ENCODE assay signal across 12 mouse cellular contexts in the genomic region with DNA sequence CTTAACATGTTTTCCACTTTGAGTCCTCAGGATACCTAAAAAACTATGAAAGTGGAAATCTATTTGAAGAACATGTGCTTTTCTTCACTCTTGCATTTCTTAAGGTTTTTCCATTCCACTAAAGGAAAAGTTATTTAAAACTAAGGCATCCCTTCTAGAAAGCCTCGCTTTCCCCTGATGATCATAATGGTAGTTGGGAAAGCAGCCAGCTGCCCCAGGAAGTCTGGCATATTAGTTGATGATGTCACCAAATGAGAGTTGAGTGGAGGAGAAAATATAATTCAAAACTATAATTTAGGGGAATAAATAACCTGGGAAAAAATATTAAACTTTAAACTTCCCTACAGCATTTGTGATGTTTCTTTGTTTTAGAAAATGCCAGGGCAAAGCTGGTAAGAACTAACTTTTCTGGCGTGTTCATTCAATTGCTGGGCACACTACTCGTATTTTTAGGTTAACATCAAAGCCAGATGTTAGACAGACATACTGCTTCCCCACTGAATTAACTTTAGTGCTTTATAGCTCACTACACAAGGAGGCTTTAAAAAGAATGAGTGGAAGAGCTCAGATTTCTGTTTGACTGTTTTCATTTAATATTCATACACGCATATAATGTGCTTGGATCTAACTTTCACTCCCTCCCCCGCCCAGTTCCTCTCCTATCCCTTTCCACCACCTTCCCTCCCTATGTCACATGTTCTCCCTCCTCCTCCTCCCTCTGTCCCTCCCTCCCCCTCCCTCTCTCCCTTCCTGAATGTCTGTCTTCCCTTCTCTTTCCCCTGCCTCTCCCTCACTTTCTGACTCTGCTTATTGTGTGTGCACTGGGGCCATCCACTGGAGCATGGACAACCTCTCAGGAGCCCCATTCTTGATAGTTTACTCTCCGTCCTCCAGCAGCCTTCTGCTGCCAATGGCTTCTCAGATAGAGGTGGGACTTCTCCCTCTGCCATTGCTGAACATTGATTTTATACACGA. TPM values are rescaled to one million over a fixed set of nuclear protein-coding genes. Genes with fewer than 3 reads are reported as not detected.
DNase-seq lines count a peak whose midpoint lies in the region; ATAC-seq and TF ChIP-seq lines count a peak whose summit lies in the region.
"Had no signal": no experiment of that assay in that cellular context is flagged by ENCODE, and none has a peak within 500 bp of the region (broad histone marks: within the 10 kb centered on the region; RNA-seq: fewer than 3 reads in every experiment).

No protein-coding gene starts in this region.

- peaks cover 5% of the 10 kb centered on the region; the same call in 1 of the 2 replicates for H3K4me1 ChIP-seq in heart, embryonic 15.5 days (replicated peaks)
- H3K4me1 ChIP-seq in heart, adult 2 months (ENCODE audit: control insufficient read depth, insufficient read depth, low read length) = peaks cover 1% of the 10 kb centered on the region; the same call in 1 of the 2 replicates
- peaks cover 12% of the 10 kb centered on the region; the same call in 1 of the 2 replicates for H3K4me1 ChIP-seq in lung, embryonic 16.5 days (replicated peaks; ENCODE audit: control insufficient read depth, insufficient read depth, low read length)
- peaks cover 8% of the 10 kb centered on the region; the same call in 1 of the 2 replicates for H3K4me1 ChIP-seq in embryonic fibroblast, embryonic 13.5 days (ENCODE audit: control insufficient read depth, insufficient read depth, low read length)
- peaks cover 7% of the 10 kb centered on the region for H3K4me1 ChIP-seq in neural tube, embryonic 15.5 days
- H3K4me1 ChIP-seq in forebrain, embryonic 16.5 days (replicated peaks; ENCODE audit: control insufficient read depth, insufficient read depth, low read length) = no peaks in the 10 kb centered on the region
- H3K4me1 ChIP-seq: forebrain, embryonic 13.5 days; liver, embryonic 12.5 days had no signal

- no peak for TF ChIP-seq EP300 in heart, adult 2 months (IDR thresholded peaks at IDR 0.05; ENCODE audit: insufficient read depth, low read depth, low read length)

- TF ChIP-seq POLR2A in heart, adult 2 months (IDR thresholded peaks at IDR 0.05; ENCODE audit: insufficient read depth, low read depth, low read length) = no peak
- TF ChIP-seq POLR2A in embryonic fibroblast, embryonic 13.5 days (IDR thresholded peaks at IDR 0.05; ENCODE audit: low read depth, low read length) = no peak

- H3K79me2 ChIP-seq in heart, adult 2 months (replicated peaks; ENCODE audit: control insufficient read depth, insufficient read depth, low read length) = no peaks in the 10 kb centered on the region

- no peak for TF ChIP-seq CTCF in heart, adult 2 months (IDR thresholded peaks at IDR 0.05)
- TF ChIP-seq CTCF in embryonic fibroblast, embryonic 13.5 days (IDR thresholded peaks at IDR 0.05; ENCODE audit: borderline replicate concordance, insufficient read depth, low read length) = no peak

- peak overlapping the region; percentile 31; the same call in 1 of the 2 replicates for H3K27ac ChIP-seq in heart, embryonic 15.5 days
- no peak overlapping the region for H3K27ac ChIP-seq in heart, adult 2 months
- H3K27ac ChIP-seq in lung, embryonic 16.5 days (ENCODE audit: low read length) = no peak overlapping the region; the same call in 1 of the 2 replicates
- peak overlapping the region; percentile 84 for H3K27ac ChIP-seq in embryonic fibroblast, embryonic 13.5 days (ENCODE audit: insufficient read depth, low read length)
- no peak overlapping the region for H3K27ac ChIP-seq in neural tube, embryonic 15.5 days (replicated peaks)
- no peak overlapping the region for H3K27ac ChIP-seq in forebrain, embryonic 16.5 days (ENCODE audit: low read length)
- H3K27ac ChIP-seq: forebrain, embryonic 13.5 days; liver, embryonic 12.5 days had no signal

- no peak for DNase-seq in heart, adult 2 months
- DNase-seq in lung, postnatal 25 days (ENCODE audit: low spot score) = no peak

- H3K9ac ChIP-seq in heart, embryonic 15.5 days = no peak overlapping the region
- H3K9ac ChIP-seq in heart, adult 2 months (ENCODE audit: low read depth, low read length) = no peak overlapping the region
- no peak overlapping the region for H3K9ac ChIP-seq in lung, embryonic 16.5 days (ENCODE audit: low read length)
- no peak overlapping the region for H3K9ac ChIP-seq in neural tube, embryonic 15.5 days (replicated peaks)
- no peak overlapping the region for H3K9ac ChIP-seq in forebrain, embryonic 16.5 days (replicated peaks; ENCODE audit: low read depth, low read length)
- H3K9ac ChIP-seq: forebrain, embryonic 13.5 days; liver, embryonic 12.5 days had no signal

- no peaks in the 10 kb centered on the region for H3K27me3 ChIP-seq in heart, embryonic 15.5 days
- no peaks in the 10 kb centered on the region for H3K27me3 ChIP-seq in heart, adult 2 months (ENCODE audit: control insufficient read depth, insufficient read depth, low read length)
- H3K27me3 ChIP-seq in lung, embryonic 16.5 days (ENCODE audit: control insufficient read depth, insufficient read depth, low read depth, low read length) = no peaks in the 10 kb centered on the region
- no peaks in the 10 kb centered on the region for H3K27me3 ChIP-seq in neural tube, embryonic 15.5 days (replicated peaks)
- no peaks in the 10 kb centered on the region for H3K27me3 ChIP-seq in forebrain, embryonic 16.5 days (replicated peaks; ENCODE audit: control insufficient read depth, insufficient read depth, low read length)
- H3K27me3 ChIP-seq: forebrain, embryonic 13.5 days; liver, embryonic 12.5 days had no signal

- WGBS in heart, embryonic 15.5 days = 61% methylated on average over 7 of the region's 7 CpGs
- 50% methylated on average over 7 of the region's 7 CpGs for WGBS in heart, adult 2 months
- WGBS in lung, embryonic 16.5 days = 52% methylated on average over 7 of the region's 7 CpGs
- 57% methylated on average over 7 of the region's 7 CpGs for WGBS in neural tube, embryonic 15.5 days
- WGBS in forebrain, embryonic 16.5 days = 75% methylated on average over 7 of the region's 7 CpGs

- H3K9me3 ChIP-seq in heart, embryonic 15.5 days (replicated peaks) = no peaks in the 10 kb centered on the region
- H3K9me3 ChIP-seq in lung, embryonic 16.5 days (ENCODE audit: control insufficient read depth, low read length) = no peaks in the 10 kb centered on the region
- no peaks in the 10 kb centered on the region for H3K9me3 ChIP-seq in neural tube, embryonic 15.5 days (replicated peaks)
- H3K9me3 ChIP-seq in forebrain, embryonic 16.5 days (ENCODE audit: control insufficient read depth, low read length) = no peaks in the 10 kb centered on the region
- H3K9me3 ChIP-seq: forebrain, embryonic 13.5 days; liver, embryonic 12.5 days had no signal

- intact Hi-C loops in heart, adult 2 months (cut with DNase I) = no loop called here

- H3K4me2 ChIP-seq in heart, embryonic 15.5 days = no peak overlapping the region
- H3K4me2 ChIP-seq in lung, embryonic 16.5 days (ENCODE audit: low read depth, low read length) = no peak overlapping the region
- no peak overlapping the region for H3K4me2 ChIP-seq in neural tube, embryonic 15.5 days
- no peak overlapping the region for H3K4me2 ChIP-seq in forebrain, embryonic 16.5 days (ENCODE audit: low read length)
- H3K4me2 ChIP-seq: forebrain, embryonic 13.5 days; liver, embryonic 12.5 days had no signal

- H3K4me3 ChIP-seq in heart, embryonic 15.5 days = no peak overlapping the region
- no peak overlapping the region for H3K4me3 ChIP-seq in heart, adult 2 months
- H3K4me3 ChIP-seq in lung, embryonic 16.5 days (ENCODE audit: low read length) = no peak overlapping the region
- no peak overlapping the region for H3K4me3 ChIP-seq in embryonic fibroblast, embryonic 13.5 days (ENCODE audit: insufficient read depth, low read length)
- no peak overlapping the region for H3K4me3 ChIP-seq in neural tube, embryonic 15.5 days (replicated peaks)
- H3K4me3 ChIP-seq in forebrain, embryonic 16.5 days (replicated peaks; ENCODE audit: low read length) = no peak overlapping the region
- H3K4me3 ChIP-seq: forebrain, embryonic 13.5 days; liver, embryonic 12.5 days had no signal

- no peaks in the 10 kb centered on the region for H3K36me3 ChIP-seq in heart, embryonic 15.5 days
- H3K36me3 ChIP-seq in heart, adult 2 months (ENCODE audit: control insufficient read depth, insufficient read depth, low read length) = no peaks in the 10 kb centered on the region; the same call in 1 of the 2 replicates
- H3K36me3 ChIP-seq in lung, embryonic 16.5 days (ENCODE audit: control insufficient read depth, insufficient read depth, low read length) = no peaks in the 10 kb centered on the region
- H3K36me3 ChIP-seq in neural tube, embryonic 15.5 days = no peaks in the 10 kb centered on the region
- no peaks in the 10 kb centered on the region for H3K36me3 ChIP-seq in forebrain, embryonic 16.5 days (ENCODE audit: control insufficient read depth, insufficient read depth)
- H3K36me3 ChIP-seq: liver, embryonic 12.5 days had no signal

- ATAC-seq in heart, embryonic 15.5 days (replicated peaks; ENCODE audit: insufficient number of reproducible peaks, insufficient read depth, low FRiP score, low read depth) = no peak
- ATAC-seq in lung, embryonic 16.5 days (ENCODE audit: low read depth) = peak; percentile 49
- peak; percentile 61 for ATAC-seq in neural tube, embryonic 15.5 days (ENCODE audit: low FRiP score)
- ATAC-seq in forebrain, embryonic 16.5 days = no peak
- ATAC-seq: CD4-positive, CD25-positive, alpha-beta regulatory T cell, adult 4 months; forebrain, embryonic 13.5 days; hindbrain, embryonic 16.5 days; liver, embryonic 12.5 days; midbrain, embryonic 16.5 days had no signal

RNA-seq across cellular contexts. Expression of a gene that starts 58.8 kb away (rescaled TPM):
- polyA plus RNA-seq in heart, embryonic 15.5 days (2015; fragmentation: Nextera tagmentation; extraction: Ambion mirVana) = 59.9 and 72.2 TPM in 2 replicates
- total RNA-seq in heart, adult 2 months (2021) = 100 to 1,000 TPM in 1 of 2 experiments, 10 to 100 TPM in 1; 91.0 to 101 TPM
- 84.6 and 126 TPM in 2 replicates for polyA plus RNA-seq in heart, adult 2 months (2012; rRNA removed)
- polyA plus RNA-seq in lung, embryonic 16.5 days (2015; fragmentation: Nextera tagmentation; extraction: Ambion mirVana) = 129 and 133 TPM in 2 replicates
- polyA plus RNA-seq in embryonic fibroblast, embryonic 13.5 days (2011; ENCODE audit: insufficient read length, low read depth, missing spikeins) = 174 and 184 TPM in 2 replicates
- 36.1 and 55.1 TPM in 2 replicates for polyA plus RNA-seq in neural tube, embryonic 15.5 days (2015; fragmentation: Nextera tagmentation; extraction: Ambion mirVana)
- 30.0 and 30.5 TPM in 2 replicates for polyA plus RNA-seq in forebrain, embryonic 16.5 days (2015; fragmentation: Nextera tagmentation; extraction: Ambion mirVana)

Comparison
In these comparisons a context has a peak if more than half of its experiments do, and no peak if none do; other contexts are left out.
1. H3K27ac ChIP-seq: peak in heart, embryonic 15.5 days (single experiment) and embryonic fibroblast, embryonic 13.5 days (single experiment); none in heart, adult 2 months (single experiment), lung, embryonic 16.5 days (single experiment), neural tube, embryonic 15.5 days (single experiment) and forebrain, embryonic 16.5 days (single experiment).
2. ATAC-seq: peak in lung, embryonic 16.5 days (single experiment) and neural tube, embryonic 15.5 days (single experiment); none in heart, embryonic 15.5 days (single experiment) and forebrain, embryonic 16.5 days (single experiment).